Mouse (Mus musculus) right cerebral cortex, postnatal 25 days (tissue): ENCODE measurements around the gene Tubb3.
A peak's percentile ranks its signal among the peaks of the same experiment; 100 is the strongest.
"Not testable (repeated sequence)": the region's sequence is repeated elsewhere in the genome, so short reads cannot be mapped to it uniquely, and the experiment has no call there.

ENCODE experiments used
- DNase-seq: peaks from one replicate; pipeline ENCODE4 v3.0.0; 2022

Gene Tubb3

GRCm38 (mm10) chr8:123414255-123414654 lies 3.0 kb downstream of the Tubb3 start:
- no peak for DNase-seq

GRCm38 (mm10) chr8:123414997-123415696 lies 3.9 kb downstream of the Tubb3 start:
- DNase-seq: not testable (repeated sequence)

GRCm38 (mm10) chr8:123415967-123416943 lies 5.0 kb downstream of the Tubb3 start:
- DNase-seq: no peak

DNA sequence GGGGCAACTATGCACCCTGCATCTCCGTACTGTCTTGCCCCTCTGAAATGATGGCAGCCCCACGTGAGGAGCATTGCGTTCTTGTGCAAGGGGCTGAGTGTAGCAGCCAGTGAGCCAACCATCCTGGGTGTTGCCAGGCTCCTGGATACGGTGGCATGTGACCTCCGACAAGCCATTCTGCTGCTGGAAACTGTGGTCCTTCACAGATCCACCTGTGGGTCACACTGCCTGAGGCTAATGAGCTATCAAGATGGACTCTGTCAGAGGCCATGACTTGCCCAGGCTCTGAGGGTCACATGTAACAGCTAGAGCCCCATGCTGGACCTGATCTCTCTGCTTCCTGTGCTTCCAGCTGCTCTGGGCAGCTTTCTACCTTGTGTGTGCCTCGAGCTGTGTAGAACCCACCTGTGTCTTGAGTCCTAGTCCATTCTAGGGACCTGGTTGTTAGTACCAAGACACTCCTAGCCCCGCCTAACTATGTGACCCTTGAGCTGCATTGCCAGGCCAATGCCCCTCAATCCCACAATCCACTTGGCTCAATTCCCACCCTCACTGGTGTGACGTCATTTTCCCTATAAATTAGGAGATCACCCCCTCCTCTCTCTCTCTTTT lies 5.8 kb downstream of the Tubb3 start:
- no peak for DNase-seq

DNA sequence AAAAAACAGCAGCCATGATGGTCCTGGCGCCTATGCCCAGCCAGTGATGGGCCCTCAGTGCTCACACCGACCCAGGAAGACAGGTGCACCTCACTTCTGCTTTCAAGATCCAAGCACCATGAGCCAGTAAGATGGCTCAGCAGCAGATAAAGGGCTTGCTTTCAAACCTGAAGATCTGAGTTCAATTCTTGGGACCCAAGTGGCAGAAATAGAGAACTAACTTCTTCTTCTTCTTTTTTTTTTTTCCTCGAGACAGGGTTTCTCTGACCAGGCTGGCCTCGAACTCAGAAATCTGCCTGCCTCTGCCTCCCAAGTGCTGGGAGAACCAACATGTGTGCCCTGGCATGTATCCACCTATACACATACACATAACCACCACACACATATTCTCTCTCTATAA lies 8.5 kb downstream of the Tubb3 start:
- DNase-seq: no peak

DNA sequence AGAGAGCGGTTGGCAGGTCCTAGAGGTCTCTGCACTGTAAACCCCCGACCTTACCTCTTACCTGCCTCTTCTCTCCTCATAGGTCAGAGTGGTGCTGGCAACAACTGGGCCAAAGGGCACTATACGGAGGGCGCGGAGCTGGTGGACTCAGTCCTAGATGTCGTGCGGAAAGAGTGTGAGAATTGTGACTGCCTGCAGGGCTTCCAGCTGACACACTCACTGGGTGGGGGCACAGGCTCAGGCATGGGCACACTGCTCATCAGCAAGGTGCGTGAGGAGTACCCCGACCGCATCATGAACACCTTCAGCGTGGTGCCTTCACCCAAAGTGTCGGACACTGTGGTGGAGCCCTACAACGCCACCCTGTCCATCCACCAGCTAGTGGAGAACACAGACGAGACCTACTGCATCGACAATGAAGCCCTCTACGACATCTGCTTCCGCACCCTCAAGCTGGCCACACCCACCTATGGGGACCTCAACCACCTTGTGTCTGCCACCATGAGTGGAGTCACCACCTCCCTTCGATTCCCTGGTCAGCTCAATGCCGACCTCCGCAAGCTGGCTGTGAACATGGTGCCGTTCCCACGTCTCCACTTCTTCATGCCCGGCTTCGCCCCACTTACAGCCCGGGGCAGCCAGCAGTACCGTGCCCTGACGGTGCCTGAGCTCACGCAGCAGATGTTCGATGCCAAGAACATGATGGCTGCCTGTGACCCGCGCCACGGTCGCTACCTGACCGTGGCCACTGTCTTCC lies 9.5 kb downstream of the Tubb3 start:
- no peak for DNase-seq

DNA sequence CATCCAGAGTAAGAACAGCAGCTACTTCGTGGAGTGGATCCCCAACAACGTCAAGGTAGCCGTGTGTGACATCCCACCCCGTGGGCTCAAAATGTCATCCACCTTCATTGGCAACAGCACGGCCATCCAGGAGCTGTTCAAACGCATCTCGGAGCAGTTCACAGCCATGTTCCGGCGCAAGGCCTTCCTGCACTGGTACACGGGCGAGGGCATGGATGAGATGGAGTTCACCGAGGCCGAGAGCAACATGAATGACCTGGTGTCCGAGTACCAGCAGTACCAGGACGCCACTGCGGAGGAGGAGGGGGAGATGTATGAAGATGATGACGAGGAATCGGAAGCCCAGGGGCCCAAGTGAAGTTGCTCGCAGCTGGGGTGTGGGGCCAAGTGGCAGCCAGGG lies 10.1 kb downstream of the Tubb3 start:
- no peak for DNase-seq

DNA sequence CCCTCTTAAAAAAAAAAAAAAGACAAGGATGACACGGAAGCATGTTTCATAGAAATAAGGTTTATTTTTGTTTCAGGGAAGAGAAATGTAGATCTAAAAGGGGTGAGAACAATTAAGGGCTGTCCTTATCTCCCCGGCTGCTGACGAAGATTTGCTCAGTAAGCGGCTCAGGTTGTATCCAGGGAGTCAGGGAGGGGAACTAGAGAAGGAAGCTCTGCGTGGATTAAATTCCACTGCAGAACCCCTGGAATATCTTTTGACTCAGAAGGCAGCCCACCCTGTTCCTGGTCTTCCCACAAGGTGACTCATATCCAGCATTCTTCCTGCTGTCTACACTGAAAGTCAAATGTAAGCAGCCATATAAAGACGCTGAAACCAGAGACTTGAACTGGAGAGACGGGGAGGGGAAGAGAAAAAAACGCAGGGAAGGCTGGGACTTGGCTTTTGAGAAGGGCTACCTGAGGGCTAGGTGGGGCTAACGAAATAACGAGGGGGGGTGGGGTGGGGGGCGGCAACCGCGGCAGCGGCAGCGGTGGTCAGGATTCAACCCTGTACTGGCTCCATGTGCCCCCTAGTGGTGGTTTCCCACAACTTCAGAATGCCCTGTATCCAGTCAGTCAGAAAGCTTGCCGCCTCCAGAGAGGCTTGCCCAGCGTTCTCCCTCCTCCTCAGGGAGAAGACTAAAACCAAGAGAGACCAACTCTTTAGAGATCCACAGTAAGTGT lies 11.0 kb downstream of the Tubb3 start:
- DNase-seq: peak; percentile 69

DNA sequence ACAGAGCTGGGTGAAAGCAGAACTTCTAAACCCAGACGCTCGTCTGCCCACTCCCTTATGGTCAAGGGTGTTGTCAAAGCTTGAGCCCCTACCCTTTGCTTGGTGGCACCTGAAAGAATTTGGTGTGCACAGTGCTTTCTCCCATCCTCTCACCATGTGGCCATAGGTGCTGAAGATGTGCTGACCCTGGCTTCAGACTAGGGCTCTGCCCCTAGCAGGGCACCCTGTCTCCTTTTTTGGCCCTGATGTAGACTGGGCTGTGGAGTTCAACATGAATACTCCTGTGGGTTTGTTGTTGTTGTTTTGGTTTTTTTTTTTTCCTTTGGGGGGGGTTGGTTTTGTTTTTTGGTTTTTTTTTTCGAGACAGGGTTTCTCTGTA lies 11.5 kb downstream of the Tubb3 start:
- no peak for DNase-seq

- no peak for DNase-seq
Observed at GRCm38 (mm10) chr8:123423441-123423840, 12.2 kb downstream of the Tubb3 start, which contains the start of gene Def8. Def8 (plus strand) TSS chr8:123423527.

DNA sequence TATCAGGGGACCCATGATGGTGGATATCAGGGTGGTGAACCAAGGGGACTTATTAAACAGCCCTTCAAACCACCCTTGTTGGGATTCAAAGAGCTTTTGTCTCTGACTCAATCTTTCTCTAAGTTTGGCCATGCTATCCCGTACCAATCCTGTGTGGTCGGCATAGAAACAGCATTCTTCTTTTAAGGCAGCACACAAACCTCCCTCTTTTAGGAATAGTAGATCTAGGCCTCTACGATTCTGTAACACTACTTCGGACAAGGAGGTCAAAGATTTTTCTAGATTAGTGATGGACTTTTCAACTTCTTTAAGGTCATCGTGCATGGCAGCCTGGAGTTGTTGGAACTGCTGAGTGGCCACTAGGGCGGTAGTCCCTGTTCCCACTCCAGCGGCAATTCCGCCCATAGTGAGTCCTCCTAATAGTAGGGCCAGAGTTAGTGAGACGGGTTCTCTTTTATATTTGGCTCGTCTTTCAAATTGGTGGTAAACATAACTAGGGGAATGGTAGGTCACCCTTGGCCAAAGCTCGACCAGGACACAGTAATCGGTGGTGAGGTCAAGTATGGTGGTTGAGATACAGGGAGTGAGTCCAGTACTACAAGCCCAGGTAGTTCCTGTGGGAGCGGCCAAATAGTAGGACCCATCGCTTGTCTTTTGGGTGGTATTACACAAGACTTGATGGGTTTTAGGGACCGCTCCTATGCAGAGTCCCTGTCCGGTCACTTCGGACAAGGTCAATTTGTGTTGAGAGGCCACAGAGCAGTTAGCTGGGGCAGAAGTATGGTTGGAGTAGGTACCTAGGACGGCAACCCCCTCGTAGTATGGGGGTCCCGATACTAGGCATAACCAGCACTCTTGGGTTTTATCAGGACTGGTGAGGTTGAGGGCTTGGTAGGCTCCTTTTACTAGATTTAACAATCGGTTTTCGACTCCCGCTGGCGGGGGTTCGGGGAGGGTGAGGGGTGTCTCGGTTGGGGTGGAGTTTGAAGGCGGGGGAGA lies 15.6 kb downstream of the Tubb3 start:
- DNase-seq: no peak

GRCm38 (mm10) chr8:123427639-123428275 lies 16.5 kb downstream of the Tubb3 start:
- no peak for DNase-seq

GRCm38 (mm10) chr8:123428343-123428893 lies 17.2 kb downstream of the Tubb3 start:
- DNase-seq: no peak

GRCm38 (mm10) chr8:123428939-123429721 lies 17.9 kb downstream of the Tubb3 start:
- DNase-seq: no peak

DNA sequence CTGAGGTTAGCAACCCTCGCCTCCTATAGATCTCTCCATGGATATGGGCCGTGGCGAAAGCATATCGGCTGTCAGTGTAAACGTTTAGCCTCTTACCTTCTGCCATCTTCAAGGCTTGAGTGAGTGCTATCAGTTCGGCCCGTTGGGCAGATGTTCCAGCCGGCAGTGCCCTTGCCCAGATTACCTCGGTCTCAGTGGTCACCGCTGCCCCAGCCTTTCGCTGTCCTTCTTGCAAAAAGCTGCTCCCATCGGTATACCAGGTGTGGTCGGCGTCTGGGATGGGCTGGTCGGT lies 18.4 kb downstream of the Tubb3 start:
- not testable (repeated sequence) for DNase-seq

DNA sequence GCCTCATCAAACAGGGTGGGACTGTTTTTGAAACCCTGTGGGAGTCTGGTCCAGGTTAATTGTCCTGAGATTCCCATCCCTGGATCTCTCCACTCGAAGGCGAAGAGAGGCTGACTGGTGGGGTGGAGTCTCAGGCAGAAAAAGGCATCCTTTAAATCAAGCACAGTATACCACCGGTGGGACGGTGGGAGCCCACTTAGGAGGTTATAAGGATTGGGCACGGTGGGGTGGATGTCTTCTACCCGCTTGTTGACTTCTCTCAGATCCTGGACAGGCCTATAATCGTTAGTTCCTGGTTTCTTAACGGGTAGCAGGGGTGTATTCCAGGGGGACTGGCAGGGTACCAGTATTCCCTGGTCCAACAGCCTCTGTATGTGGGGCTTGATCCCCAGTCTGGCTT lies 19.7 kb downstream of the Tubb3 start:
- not testable (repeated sequence) for DNase-seq

- no peak for DNase-seq
Observed at GRCm38 (mm10) chr8:123431616-123432365, 20.6 kb downstream of the Tubb3 start.

GRCm38 (mm10) chr8:123432381-123432780 lies 21.2 kb downstream of the Tubb3 start:
- DNase-seq: no peak
